Mouse (Mus musculus): ENCODE measurements around the gene Fam209.

The Fam209 gene

GRCm38 (mm10) chr2:172477350-172477749 is 5.0 kb downstream of the Fam209 start:
- DNase-seq (ENCODE audit: low read depth in 1 of 2, low spot score in 2 of 2), result no peak

- no peak for DNase-seq (ENCODE audit: low read depth in 1 of 2, low spot score in 2 of 2)
These were observed 5.5 kb downstream of the Fam209 start for GRCm38 (mm10) chr2:172477860-172478259.

- DNase-seq (ENCODE audit: low read depth in 1 of 2, low spot score in 2 of 2), result no peak
These were observed 8.0 kb downstream of the Fam209 start for GRCm38 (mm10) chr2:172480296-172480695.

DNA sequence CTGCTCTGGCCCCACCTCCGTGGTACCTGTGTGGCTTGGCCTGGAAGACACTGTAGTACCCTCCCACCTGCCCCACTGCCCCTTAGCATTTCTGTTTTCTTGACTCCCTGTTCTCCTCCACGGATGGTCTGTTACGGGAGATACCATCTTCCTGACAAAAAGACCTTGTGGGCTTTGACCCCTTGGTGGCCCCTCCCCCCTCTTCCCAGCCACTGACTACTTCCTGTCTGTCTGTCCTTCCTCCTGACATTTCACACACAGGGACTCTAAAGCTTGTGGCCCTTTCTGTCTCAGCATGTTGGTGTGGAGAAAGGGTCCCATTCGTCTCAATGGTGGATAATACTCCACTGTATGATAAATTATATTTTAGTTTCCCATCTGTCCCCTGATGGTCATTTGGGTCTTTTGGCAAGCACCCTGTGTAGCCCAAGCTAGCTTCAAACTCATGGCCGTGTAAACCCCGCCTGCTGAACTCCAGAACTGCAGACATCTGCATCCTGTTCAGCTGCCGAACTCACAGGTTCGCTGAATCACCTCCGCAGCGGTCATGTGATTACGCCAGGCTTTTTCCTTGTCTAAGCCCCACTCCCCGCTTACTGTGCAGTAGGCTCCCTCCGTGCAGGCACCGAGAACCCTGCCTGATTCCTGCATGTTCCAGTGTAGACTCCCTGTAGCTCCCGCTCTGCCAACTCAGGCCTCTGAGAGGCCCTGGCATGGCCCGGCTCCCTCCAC is 9.5 kb downstream of the Fam209 start:
- no peak for DNase-seq (ENCODE audit: low read depth in 1 of 2, low spot score in 2 of 2)

GRCm38 (mm10) chr2:172483766-172484413 is 11.6 kb downstream of the Fam209 start:
- DNase-seq (ENCODE audit: low read depth in 1 of 2, low spot score in 2 of 2), result no peak

DNA sequence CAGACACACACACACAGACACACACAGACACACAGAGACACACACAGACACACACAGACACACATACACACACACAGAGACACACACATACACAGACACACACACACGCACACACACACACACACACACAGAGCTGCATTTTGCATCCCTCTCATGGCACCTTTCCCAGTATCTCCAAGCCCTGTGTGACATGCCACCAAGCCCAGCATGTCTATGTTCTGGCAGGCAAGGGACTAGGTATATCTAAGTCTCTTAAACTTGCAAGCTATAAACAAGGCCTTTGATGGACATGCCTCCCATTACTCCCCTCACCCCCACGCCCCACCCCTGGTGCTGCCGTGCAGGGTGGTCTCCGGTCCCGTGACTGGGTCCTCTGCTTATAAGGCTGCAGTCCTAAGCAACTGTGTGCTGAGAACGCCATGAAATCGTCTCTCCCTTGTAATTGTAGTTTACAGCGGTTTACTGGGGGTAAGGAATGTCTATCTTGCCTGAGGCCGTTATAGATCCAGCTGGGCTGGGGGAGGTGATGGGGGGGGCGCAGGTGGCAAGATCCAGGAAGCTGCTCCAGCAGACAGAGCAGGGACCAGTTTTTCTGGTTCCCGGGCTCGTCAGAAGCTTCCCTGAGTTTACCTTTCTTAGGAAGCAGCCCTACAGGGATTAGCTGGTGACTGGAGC is 12.5 kb downstream of the Fam209 start:
- no peak for DNase-seq (ENCODE audit: low read depth in 1 of 2, low spot score in 2 of 2)

GRCm38 (mm10) chr2:172496736-172497345 is 24.5 kb downstream of the Fam209 start:
- no peak for DNase-seq (ENCODE audit: low read depth in 1 of 2, low spot score in 2 of 2)

GRCm38 (mm10) chr2:172498823-172499222 is 26.5 kb downstream of the Fam209 start:
- DNase-seq (ENCODE audit: low read depth in 1 of 2, low spot score in 2 of 2), result no peak

DNA sequence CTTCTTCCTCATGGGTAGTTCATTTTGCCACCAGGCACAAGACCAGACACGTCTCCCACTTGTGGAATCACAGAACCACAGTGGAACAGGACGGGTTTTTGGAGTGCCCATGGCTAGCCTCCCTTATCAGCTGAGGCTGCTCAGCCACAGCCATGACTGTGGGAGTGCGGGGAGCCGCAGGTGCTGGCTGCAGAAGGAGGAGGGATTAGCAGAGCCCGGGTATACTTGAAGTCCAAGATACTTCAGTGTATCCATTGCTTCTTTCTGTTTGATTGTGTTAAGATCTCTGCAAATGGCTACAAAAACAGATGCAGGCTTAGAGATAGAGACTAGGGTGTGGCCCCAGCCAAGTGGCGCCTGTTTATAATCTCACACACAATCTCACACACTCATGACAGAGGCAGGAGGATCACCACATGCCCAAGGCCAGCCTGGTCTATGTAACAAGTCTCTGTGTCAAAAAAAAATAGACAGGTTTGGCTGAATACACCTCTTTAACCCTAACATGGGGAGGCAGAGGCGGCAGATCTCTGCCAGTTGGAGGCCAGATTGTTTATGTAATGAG is 28.5 kb downstream of the Fam209 start:
- DNase-seq (ENCODE audit: low read depth in 1 of 2, low spot score in 2 of 2), result no peak

DNA sequence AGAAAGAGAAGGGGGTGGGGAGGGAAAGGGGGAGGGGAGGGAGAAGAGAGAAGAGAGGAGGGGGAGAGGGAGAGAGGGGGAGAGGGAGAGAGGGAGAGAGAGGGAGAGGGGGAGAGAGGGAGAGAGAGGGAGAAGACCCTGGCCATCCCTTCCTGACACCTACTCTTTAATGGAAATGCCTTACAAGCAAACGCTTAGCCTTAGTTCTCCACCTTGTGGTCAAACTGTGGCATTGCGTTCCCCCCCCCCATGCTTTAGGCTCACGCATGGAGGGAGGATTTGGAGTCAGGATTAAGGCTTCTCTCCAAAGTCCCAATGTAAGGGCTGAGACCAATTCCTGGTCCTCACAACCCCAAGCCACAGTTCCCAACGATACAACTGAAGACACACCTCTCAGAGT is 29.0 kb downstream of the Fam209 start:
- no peak for DNase-seq (ENCODE audit: low read depth in 1 of 2, low spot score in 2 of 2)

DNA sequence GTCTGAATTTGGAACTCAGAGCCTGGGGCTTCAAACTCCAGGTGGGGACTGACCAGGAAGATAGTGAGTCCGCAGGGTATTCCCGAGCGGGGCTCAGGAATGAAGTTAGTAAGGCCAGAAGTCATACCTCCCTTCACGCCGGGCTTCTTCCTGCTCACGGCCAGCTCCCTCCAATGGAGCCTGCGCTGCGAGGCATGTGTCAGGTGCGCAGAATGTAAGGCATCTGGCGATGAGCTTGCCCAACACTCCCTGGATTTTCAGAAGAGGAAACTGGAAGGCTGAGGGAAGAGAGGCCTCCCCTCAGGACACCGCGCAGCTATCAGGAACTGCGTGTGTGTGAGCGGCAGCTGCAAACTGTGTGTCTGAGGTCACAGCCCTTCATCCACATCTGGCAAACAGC is 29.8 kb downstream of the Fam209 start:
- no peak for DNase-seq (ENCODE audit: low read depth in 1 of 2, low spot score in 2 of 2)

DNA sequence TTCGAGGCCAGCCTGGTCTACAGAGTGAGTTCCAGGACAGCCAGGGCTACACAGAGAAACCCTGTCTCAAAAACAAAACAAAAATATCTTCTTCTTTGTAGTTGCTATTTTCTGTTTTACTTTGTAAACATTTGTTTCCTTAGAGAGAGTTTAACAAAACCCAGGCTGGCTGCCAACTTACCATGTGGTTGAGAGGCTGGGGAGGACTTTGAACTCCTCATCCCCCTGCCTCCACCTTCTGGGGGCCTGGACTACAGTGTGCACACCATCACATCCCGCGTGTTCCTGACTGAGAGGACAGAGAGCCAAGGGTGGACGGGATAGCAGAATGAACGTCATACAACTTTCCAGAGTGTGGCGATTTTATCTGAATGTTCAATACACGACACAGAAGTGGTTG is 33.8 kb downstream of the Fam209 start:
- DNase-seq (ENCODE audit: low read depth in 1 of 2, low spot score in 2 of 2), result no peak

- no peak for DNase-seq (ENCODE audit: low read depth in 1 of 2, low spot score in 2 of 2)
These were observed 37.9 kb downstream of the Fam209 start for GRCm38 (mm10) chr2:172510056-172510712.

DNA sequence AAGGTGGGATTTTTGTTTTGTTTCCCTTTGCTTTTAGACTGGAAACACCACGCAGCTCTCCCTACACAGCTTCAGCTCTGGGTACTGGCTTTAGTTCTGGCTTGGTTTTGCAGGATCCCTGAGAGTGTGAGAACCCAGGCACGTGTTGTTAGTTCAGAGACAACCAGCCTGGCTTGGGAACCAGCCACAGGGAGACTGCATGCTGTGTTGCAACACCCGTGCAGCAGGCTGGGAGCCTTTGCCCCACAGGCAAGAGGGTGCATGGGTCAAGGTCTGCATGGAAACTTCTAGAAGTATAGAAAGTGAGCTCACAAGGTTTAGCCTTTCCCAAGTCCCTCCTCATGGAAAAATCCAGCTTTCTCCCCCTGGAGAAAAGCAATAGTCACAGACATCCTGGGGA is 38.6 kb downstream of the Fam209 start:
- DNase-seq (ENCODE audit: low read depth in 1 of 2, low spot score in 2 of 2), result no peak

GRCm38 (mm10) chr2:172516407-172516992 is 44.2 kb downstream of the Fam209 start:
- no peak for DNase-seq (ENCODE audit: low read depth in 1 of 2, low spot score in 2 of 2)

- DNase-seq (ENCODE audit: low read depth in 1 of 2, low spot score in 2 of 2), result no peak
These were observed 48.5 kb downstream of the Fam209 start for GRCm38 (mm10) chr2:172520616-172521371.

GRCm38 (mm10) chr2:172522528-172522927 is 50.2 kb downstream of the Fam209 start:
- DNase-seq (ENCODE audit: low read depth in 1 of 2, low spot score in 2 of 2), result no peak
